Mouse (Mus musculus): ENCODE results near the gene Neurl1b. TPM values are rescaled to one million over a fixed set of nuclear protein-coding genes. Genes with fewer than 3 reads are reported as not detected.

Gene Neurl1b
- polyA plus RNA-seq (2015; fragmentation: Nextera tagmentation; extraction: Ambion mirVana): 2.1 and 2.3 TPM in 2 replicates

DNA sequence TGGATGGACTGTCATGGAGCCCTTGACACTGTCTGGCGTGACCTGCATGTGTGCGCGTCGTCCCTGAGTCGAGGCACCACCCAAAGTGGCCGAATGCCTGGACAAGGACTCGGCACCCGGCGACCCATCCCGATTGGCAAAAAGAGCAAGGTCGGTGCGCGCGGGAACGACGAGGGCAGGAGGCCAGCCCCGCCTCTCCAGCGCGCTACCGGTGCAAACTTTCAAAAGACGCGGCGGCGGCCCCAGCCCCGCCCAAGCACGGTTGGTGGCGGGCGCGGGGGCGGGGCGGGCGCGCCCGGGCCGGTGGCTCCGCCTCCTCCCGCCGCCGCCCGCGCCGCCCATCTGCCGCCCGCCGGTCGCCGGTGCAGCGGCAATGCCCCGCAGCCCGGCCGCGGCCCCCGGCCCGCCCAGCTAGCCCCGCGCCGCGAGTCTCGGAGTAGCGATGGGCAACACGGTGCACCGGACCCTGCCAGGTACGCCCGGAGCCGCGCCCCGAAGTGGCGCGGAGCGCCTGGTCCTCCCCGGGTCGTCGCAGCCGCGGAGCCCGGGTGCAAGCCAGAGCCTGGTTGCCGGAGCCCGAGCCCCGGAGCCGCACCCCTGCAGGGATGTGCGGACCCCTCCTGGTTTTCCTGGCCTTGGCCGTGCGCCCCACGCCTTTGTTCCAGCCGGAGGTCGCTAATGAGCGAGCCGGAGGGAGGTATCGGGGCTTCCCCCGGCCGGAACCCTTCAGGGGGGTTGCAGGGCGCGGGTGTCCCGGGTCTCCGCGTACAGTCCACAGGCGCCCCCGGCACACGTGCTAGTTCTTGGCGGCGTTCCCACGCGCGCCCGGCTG lies at the start of gene Neurl1b:
Neurl1b (plus strand) TSS at position 307 of the 832 bp plus-strand sequence.
- Histone ChIP-seq H3K4me3 (peak within 1 kb of the TSS; percentile 89), H3K9ac (peak within 1 kb of the TSS; percentile 95), H3K9me3 (no peaks in the 10 kb centered on the region), H3K27ac (replicated peaks) (peak within 1 kb of the TSS; percentile 75), H3K36me3 (no peaks in the 10 kb centered on the region), H3K27me3 (replicated peaks) (peaks cover 50% of the 10 kb centered on the region), H3K4me1 (peaks cover 41% of the 10 kb centered on the region), H3K4me2 (peak within 1 kb of the TSS; percentile 96)
- WGBS: under 1% methylated on average over 91 of the region's 105 CpGs
- ATAC-seq (ENCODE audit: extremely low read depth, insufficient number of reproducible peaks, low FRiP score, low TSS enrichment): peak; percentile 14; the same call in 1 of the 2 replicates

DNA sequence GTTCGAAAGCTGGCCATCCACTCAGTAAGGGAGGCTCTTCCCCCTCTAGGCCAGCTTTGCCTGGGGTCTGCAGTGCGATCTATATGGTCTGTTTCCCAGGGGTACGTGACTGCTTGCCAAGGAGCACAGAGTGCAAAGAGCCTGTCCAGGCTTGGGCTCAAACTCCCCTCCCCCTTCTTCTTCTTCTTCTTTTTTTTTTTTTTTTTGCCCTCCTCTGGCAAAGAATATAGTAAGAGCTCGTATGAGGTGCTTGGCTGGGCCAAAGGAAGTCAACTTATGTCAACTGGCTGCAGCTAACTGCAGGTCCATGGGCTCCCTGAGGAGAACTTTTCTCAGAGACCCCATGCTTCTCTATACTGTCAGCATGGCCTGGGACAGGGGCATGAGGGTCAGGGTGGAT lies 47.8 kb upstream of the Neurl1b start:
- Histone ChIP-seq H3K9ac (no peak overlapping the region), H3K4me3 (no peak overlapping the region), H3K4me2 (no peak overlapping the region), H3K27me3 (replicated peaks) (peaks cover 7% of the 10 kb centered on the region; the same call in 1 of the 2 replicates), H3K36me3 (no peaks in the 10 kb centered on the region), H3K27ac (replicated peaks) (0 out of 2 replicates have a peak overlapping the region, but pooled peaks have one; percentile 13), H3K4me1 (peaks cover 77% of the 10 kb centered on the region), H3K9me3 (no peaks in the 10 kb centered on the region)
- no peak for ATAC-seq (ENCODE audit: extremely low read depth, insufficient number of reproducible peaks, low FRiP score, low TSS enrichment)
- WGBS: 75% methylated on average over 4 of the region's 4 CpGs

DNA sequence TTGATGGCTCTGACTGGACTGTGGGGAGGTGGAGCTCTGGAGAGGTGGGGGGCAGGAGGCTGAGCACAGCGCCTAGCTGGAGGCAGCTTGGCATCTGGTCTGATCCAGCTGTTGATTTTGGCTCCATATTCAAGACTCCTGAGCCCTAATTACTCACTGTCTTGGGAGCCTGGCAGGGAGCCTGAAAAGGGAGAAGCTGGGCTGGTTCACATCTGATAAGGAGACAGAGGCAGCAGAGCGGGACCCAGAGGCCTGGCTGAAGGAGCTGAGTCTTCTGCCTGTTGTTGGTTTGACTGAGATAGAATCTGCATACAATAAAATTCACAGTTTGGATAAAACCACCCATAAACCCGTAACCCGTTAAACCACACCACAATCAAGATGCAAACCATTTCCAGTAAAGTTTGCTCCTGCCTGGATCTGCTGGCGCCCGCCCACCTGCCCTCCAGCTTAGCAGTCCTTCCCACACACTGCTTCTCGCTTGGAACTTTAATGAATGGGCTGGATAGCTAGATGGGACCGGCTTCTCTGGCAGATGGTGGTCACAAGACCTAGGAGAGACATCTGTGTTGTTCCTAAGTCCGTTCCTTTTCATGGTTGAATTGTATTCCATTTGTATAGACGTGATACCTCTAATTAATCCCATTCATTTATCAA lies 46.2 kb upstream of the Neurl1b start:
- Histone ChIP-seq H3K4me3 (no peak overlapping the region), H3K27me3 (replicated peaks) (peaks cover 9% of the 10 kb centered on the region; the same call in 1 of the 2 replicates), H3K36me3 (no peaks in the 10 kb centered on the region), H3K27ac (replicated peaks) (peak overlapping the region; percentile 42), H3K4me2 (no peak overlapping the region), H3K4me1 (peaks cover 63% of the 10 kb centered on the region), H3K9ac (peak overlapping the region; percentile 25; the same call in 1 of the 2 replicates), H3K9me3 (no peaks in the 10 kb centered on the region)
- WGBS: 60% methylated on average over 10 of the region's 10 CpGs
- ATAC-seq (ENCODE audit: extremely low read depth, insufficient number of reproducible peaks, low FRiP score, low TSS enrichment): no peak

DNA sequence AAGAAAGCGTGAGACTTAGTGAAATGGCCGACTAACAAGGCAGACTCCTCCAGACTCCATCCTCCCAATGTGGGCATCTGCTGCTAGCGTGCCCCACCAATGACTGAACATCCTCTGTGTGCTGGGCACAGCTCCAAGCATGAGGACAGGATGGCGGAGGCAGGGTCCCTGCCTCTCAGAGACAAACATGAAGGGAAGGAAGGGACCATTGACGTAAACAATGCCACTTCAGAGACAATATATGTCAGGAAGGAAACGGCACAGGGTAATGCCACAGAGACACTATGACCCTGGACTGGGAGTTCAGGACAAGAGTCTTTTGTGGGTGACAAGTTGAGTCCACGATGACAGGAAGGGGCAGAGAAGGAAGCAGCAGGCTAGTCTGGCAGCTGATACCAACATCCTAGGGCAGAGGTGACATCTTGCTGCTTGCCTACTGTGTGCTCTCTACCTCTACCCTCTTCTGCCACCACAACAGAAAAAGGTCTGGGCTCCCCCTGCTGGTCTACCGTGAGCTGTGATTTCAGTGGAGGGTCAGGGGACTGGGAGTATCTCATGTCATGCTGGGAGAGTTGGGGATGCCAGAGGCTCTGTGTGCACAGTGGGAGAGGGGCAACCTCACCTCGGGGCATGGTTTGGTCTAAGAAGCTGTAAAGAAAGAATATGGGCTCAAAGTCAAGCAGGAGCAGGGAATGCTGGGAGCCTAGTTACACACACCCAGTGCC lies 43.9 kb upstream of the Neurl1b start:
- no peak overlapping the region for H3K9ac ChIP-seq
- H3K27me3 ChIP-seq (replicated peaks): peaks cover 9% of the 10 kb centered on the region; the same call in 1 of the 2 replicates
- no peak overlapping the region for H3K4me2 ChIP-seq
- no peak for ATAC-seq (ENCODE audit: extremely low read depth, insufficient number of reproducible peaks, low FRiP score, low TSS enrichment)
- H3K36me3 ChIP-seq: no peaks in the 10 kb centered on the region
- H3K4me3 ChIP-seq: no peak overlapping the region
- peak overlapping the region; percentile 58; the same call in 1 of the 2 replicates for H3K27ac ChIP-seq (replicated peaks)
- 39% methylated on average over 9 of the region's 9 CpGs for WGBS
- H3K4me1 ChIP-seq: peaks cover 47% of the 10 kb centered on the region
- H3K9me3 ChIP-seq: no peaks in the 10 kb centered on the region

DNA sequence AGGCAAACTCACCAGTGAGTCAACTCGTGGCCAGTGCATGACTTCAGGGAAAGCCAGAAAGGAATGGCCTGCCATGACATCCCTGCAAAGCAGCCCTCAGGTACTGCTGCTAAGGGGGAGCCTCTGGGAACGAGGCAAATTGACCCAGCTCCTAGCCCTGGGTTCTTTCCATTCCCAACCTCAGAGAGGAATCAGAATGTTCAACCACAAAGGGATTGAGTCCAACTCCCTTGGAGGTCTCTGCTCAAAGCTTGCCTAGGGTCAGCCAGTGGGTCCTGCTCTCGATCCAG lies 43.4 kb upstream of the Neurl1b start:
- Histone ChIP-seq H3K9me3 (no peaks in the 10 kb centered on the region), H3K27me3 (replicated peaks) (peaks cover 9% of the 10 kb centered on the region; the same call in 1 of the 2 replicates), H3K36me3 (no peaks in the 10 kb centered on the region), H3K27ac (replicated peaks) (no peak overlapping the region), H3K4me1 (peaks cover 48% of the 10 kb centered on the region), H3K4me2 (no peak overlapping the region), H3K4me3 (no peak overlapping the region), H3K9ac (no peak overlapping the region)
- no peak for ATAC-seq (ENCODE audit: extremely low read depth, insufficient number of reproducible peaks, low FRiP score, low TSS enrichment)
- WGBS: 60% methylated on average over 3 of the region's 3 CpGs

DNA sequence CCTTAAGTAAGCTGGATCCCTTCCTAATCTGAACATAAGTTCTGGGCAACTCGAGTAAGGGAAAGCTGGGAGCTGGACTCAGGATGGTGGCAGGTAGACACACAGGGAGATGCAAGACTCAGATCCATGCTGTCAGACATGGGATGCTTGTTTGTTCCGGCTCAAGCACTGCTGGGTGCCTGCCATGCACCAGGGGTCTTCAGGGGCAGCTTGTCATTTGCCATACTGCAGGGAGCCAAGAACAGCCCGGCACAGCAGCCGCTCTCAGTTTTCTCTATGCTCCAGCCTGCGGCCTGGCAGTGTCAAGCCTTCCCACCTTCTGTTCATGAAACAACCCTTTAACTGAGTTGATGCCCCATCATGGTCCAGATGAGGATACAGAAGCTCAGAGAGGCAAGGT lies 41.4 kb upstream of the Neurl1b start:
- Histone ChIP-seq H3K9me3 (no peaks in the 10 kb centered on the region), H3K27ac (replicated peaks) (no peak overlapping the region), H3K4me3 (no peak overlapping the region), H3K36me3 (no peaks in the 10 kb centered on the region), H3K4me1 (peaks cover 46% of the 10 kb centered on the region), H3K4me2 (no peak overlapping the region), H3K9ac (no peak overlapping the region), H3K27me3 (replicated peaks) (peaks cover 9% of the 10 kb centered on the region; the same call in 1 of the 2 replicates)
- WGBS: 72% methylated on average over 5 of the region's 5 CpGs
- ATAC-seq (ENCODE audit: extremely low read depth, insufficient number of reproducible peaks, low FRiP score, low TSS enrichment): no peak

DNA sequence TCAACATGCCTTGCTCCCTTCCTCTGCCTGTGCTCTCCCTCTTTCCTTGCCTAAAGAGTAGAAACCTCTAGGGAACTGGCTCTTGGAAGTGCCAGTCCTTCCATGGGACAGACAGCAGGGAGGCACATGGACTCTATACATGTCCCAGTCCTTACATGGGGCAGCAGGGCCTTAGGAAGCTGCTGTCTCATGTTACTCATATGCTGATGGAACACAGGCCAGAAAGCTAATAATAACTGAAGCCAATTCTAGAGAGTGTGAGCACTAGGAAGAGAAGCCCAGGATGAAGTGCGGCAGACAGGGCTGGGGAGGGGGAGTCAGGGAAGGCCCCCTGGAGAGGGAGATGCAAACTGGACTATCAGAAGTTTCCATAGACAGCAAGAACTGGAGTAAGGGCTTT lies 38.2 kb upstream of the Neurl1b start:
- Histone ChIP-seq H3K9ac (peak overlapping the region; percentile 28; the same call in 1 of the 2 replicates), H3K36me3 (no peaks in the 10 kb centered on the region), H3K4me2 (no peak overlapping the region), H3K4me3 (no peak overlapping the region), H3K9me3 (no peaks in the 10 kb centered on the region), H3K4me1 (peaks cover 49% of the 10 kb centered on the region), H3K27me3 (replicated peaks) (peaks cover 5% of the 10 kb centered on the region; the same call in 1 of the 2 replicates), H3K27ac (replicated peaks) (peak overlapping the region; percentile 68)
- ATAC-seq (ENCODE audit: extremely low read depth, insufficient number of reproducible peaks, low FRiP score, low TSS enrichment): no peak
- 28% methylated on average over 1 of the region's 1 CpGs for WGBS

DNA sequence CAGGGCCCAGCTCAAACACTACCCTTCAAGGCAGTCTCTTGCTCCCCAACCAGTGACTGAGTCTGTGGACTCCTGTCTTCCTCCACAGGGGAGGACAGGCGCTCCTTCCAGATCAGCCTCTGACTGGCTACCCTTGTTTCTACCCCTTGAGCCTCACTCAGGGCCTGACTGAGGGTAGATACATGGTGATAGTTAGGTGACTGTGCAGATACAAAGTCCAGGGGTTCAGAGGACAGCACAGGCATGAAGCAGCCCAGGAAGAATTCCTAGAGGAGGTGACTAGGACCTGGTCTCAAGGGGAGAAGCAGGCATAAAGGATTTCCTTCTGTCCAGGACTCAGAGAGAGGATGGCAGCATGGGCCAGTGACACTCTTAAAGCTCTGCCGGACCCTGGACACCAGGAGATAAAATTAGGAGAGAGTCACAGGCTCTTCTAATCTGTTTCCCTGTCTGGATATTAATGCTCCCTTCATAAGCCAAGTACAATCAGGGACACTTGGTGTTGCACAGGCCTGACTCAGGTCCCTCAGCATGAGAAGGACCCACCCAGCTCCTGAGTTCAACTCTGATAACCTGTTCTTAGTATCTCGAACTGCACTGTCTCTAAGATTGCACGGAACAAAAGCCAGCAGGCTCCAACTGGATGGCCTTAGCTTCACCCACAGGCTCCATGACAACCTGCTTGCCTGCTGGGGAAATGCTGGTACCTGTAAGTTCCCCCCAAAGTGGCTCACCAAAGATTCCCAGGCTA lies 37.5 kb upstream of the Neurl1b start:
- Histone ChIP-seq H3K9ac (no peak overlapping the region), H3K4me3 (no peak overlapping the region), H3K27ac (replicated peaks) (peak overlapping the region; percentile 68), H3K4me2 (no peak overlapping the region), H3K27me3 (replicated peaks) (no peaks in the 10 kb centered on the region; the same call in 1 of the 2 replicates), H3K36me3 (no peaks in the 10 kb centered on the region), H3K9me3 (no peaks in the 10 kb centered on the region), H3K4me1 (peaks cover 57% of the 10 kb centered on the region)
- WGBS: 47% methylated on average over 4 of the region's 4 CpGs
- no peak for ATAC-seq (ENCODE audit: extremely low read depth, insufficient number of reproducible peaks, low FRiP score, low TSS enrichment)

DNA sequence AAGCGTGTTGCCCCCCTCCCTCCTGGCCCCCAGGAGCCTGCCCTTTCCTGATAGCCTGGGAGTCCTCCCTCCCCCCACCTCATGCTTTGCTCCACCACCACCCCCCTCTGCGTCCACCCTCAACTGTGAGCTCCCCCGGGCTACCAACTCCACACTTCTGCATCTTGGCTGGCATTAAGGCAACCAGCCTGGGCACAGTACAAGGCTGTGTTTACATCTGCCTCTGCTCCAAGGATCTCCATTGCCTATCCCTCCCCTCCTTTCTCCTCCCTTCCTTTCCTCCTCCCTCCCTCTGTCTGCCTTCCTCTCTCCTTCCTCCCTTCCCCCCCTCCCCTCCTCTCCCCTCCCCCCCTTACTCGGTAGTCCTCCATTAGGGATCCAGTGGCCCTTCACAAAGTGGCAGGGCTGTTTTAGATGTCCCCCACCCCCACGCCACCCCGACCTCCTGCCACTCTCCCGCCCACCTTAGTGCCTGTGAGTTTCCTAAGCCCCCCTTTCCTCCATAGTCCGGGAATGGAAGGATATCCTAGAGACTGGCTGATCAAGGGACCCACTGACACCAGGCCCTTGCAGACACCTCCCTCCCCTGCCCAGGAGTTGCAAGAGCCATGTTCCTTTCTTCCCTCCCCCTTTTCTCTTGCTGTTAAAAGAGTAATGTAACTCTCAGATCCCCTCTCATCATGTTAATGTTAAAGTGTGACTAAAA lies 34.2 kb upstream of the Neurl1b start:
- ATAC-seq (ENCODE audit: extremely low read depth, insufficient number of reproducible peaks, low FRiP score, low TSS enrichment): no peak
- H3K4me3 ChIP-seq: no peak overlapping the region
- no peaks in the 10 kb centered on the region for H3K9me3 ChIP-seq
- peak overlapping the region; percentile 51 for H3K4me2 ChIP-seq
- no peaks in the 10 kb centered on the region for H3K27me3 ChIP-seq (replicated peaks)
- no peaks in the 10 kb centered on the region for H3K36me3 ChIP-seq
- WGBS: 37% methylated on average over 8 of the region's 8 CpGs
- H3K4me1 ChIP-seq: peaks cover 63% of the 10 kb centered on the region
- peak overlapping the region; percentile 72 for H3K27ac ChIP-seq (replicated peaks)
- H3K9ac ChIP-seq: peak overlapping the region; percentile 58

DNA sequence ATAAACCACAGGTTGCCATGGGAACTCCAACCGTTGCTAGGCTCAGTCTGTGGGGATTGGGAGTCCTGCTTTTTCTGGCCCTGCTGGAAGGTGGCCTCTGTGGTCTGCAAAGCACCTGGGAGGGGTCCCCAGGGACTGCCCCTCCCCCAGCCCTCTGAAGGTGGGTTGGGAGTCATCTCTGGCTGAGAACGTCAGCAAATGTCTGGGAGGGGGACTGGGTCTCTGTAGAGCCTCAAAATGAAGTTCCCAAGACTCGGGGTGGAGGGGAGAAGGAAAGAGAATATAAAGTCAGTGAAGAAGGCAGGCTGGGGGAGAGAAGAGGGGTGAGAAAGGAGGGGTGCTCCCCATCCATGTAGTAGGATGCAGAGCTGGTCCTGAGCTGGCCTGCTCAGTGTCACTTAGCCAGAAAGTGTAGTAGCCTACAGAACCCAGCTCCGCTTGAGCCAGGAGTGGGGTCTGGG lies 33.6 kb upstream of the Neurl1b start:
- no peaks in the 10 kb centered on the region for H3K27me3 ChIP-seq (replicated peaks)
- H3K36me3 ChIP-seq: no peaks in the 10 kb centered on the region
- peak overlapping the region; percentile 58 for H3K9ac ChIP-seq
- H3K4me1 ChIP-seq: peaks cover 62% of the 10 kb centered on the region
- no peaks in the 10 kb centered on the region for H3K9me3 ChIP-seq
- WGBS: 24% methylated on average over 4 of the region's 4 CpGs
- no peak for ATAC-seq (ENCODE audit: extremely low read depth, insufficient number of reproducible peaks, low FRiP score, low TSS enrichment)
- H3K4me3 ChIP-seq: no peak overlapping the region
- H3K4me2 ChIP-seq: peak overlapping the region; percentile 51
- peak overlapping the region; percentile 72 for H3K27ac ChIP-seq (replicated peaks)

All from heart, embryonic 13.5 days (tissue).